Mouse (Mus musculus): ENCODE measurements around the gene Nme8. TPM values are rescaled to one million over a fixed set of nuclear protein-coding genes. Genes with fewer than 3 reads are reported as not detected.
A peak's percentile ranks its signal among the peaks of the same experiment; 100 is the strongest.

Gene Nme8
- not detected in 2 replicates for polyA plus RNA-seq (2012; rRNA removed)
- polyA plus RNA-seq (2014; fragmentation: Nextera tagmentation; extraction: Ambion mirVana), result not detected in 2 replicates

GRCm38 (mm10) chr13:19697790-19698189 lies at the start of gene Nme8:
Gene Nme8, minus strand, starts transcription at chr13:19697794.
- H3K4me2 ChIP-seq (replicated peaks; ENCODE audit: low read depth, low read length, severe bottlenecking), result peak within 1 kb of the TSS; percentile 13; the same call in 1 of the 2 replicates

DNA sequence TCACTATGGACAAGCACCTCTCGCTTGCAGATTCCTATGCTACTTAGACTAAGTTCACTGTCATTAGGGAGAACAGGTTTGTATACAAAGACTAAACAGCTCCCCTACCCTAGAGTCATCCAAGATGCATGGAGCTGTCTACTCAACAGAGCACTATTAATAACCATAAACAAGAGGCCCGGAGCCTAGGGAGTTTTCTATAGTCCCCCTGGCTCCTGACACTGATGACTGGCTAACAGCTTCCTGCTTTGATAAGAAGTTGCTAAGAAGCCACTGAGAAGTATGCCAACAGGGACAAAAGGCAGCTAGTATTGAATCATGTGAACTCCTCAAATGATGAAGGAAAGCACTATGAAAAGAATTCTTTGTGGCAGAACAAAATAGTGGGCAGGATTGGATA lies 48.1 kb upstream of the Nme8 start:
- H3K27ac ChIP-seq (replicated peaks; ENCODE audit: low read depth, low read length), result no peak overlapping the region
- ATAC-seq (ENCODE audit: low FRiP score, low read depth) (no peak), DNase-seq (ENCODE audit: low spot score) (no peak)
- H3K9me3 ChIP-seq (ENCODE audit: control insufficient read depth, low read length), result no peaks in the 10 kb centered on the region
- no peaks in the 10 kb centered on the region for H3K36me3 ChIP-seq (ENCODE audit: control insufficient read depth, insufficient read depth, low read length)
- H3K4me2 ChIP-seq (replicated peaks; ENCODE audit: low read depth, low read length, severe bottlenecking), result no peak overlapping the region
- no peaks in the 10 kb centered on the region for H3K27me3 ChIP-seq (ENCODE audit: control insufficient read depth, insufficient read depth, low read length)
- WGBS, result 75% methylated on average over 2 of the region's 2 CpGs
- H3K4me1 ChIP-seq (ENCODE audit: control insufficient read depth, insufficient read depth, low read length), result no peaks in the 10 kb centered on the region
- H3K4me3 ChIP-seq (replicated peaks; ENCODE audit: low read length), result no peak overlapping the region
- no peak overlapping the region for H3K9ac ChIP-seq (ENCODE audit: low read depth, low read length, severe bottlenecking)
- no peak for TF ChIP-seq POLR2A (IDR thresholded peaks at IDR 0.05; ENCODE audit: borderline replicate concordance, extremely low read depth, insufficient read depth, insufficient read length)

More at GRCm38 (mm10) chr13:19697790-19698189, at the start of gene Nme8:
- H3K27ac ChIP-seq (replicated peaks; ENCODE audit: low read depth, low read length), result no peak within 1 kb of the TSS
- peaks cover 4% of the 10 kb centered on the region; the same call in 1 of the 2 replicates for H3K27me3 ChIP-seq (ENCODE audit: control insufficient read depth, insufficient read depth, low read length)
- no peaks in the 10 kb centered on the region for H3K4me1 ChIP-seq (ENCODE audit: control insufficient read depth, insufficient read depth, low read length)
- no peaks in the 10 kb centered on the region for H3K36me3 ChIP-seq (ENCODE audit: control insufficient read depth, insufficient read depth, low read length)
- H3K4me3 ChIP-seq (replicated peaks; ENCODE audit: low read length), result no peak within 1 kb of the TSS
- ATAC-seq (ENCODE audit: low FRiP score, low read depth), result no peak
- 17% methylated on average over 7 of the region's 7 CpGs for WGBS
- TF ChIP-seq POLR2A (IDR thresholded peaks at IDR 0.05; ENCODE audit: borderline replicate concordance, extremely low read depth, insufficient read depth, insufficient read length), result no peak
- DNase-seq (ENCODE audit: low spot score), result no peak
- H3K9me3 ChIP-seq (ENCODE audit: control insufficient read depth, low read length), result no peaks in the 10 kb centered on the region
- H3K9ac ChIP-seq (ENCODE audit: low read depth, low read length, severe bottlenecking), result no peak within 1 kb of the TSS

DNA sequence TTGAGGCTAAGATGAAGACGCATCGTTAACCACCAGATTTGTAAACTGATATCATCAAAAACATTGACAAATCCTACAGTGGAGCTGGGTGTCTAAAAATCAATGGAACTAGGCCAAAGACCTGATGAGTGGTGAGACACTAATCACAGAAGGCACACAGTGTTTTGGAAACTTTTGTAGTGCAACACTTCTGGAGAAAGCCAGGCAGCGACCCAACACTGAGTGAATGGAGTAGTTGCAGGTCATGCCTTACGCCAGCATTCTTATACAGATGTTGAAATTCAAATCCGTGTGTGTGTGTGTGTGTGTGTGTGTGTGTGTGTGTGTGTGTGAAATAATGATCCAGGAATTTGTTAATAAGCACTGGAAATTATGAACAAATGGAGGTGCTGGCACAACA lies 46.9 kb upstream of the Nme8 start:
- Histone ChIP-seq H3K4me3 (replicated peaks; ENCODE audit: low read length) (no peak overlapping the region), H3K9ac (ENCODE audit: low read depth, low read length, severe bottlenecking) (no peak overlapping the region), H3K4me2 (replicated peaks; ENCODE audit: low read depth, low read length, severe bottlenecking) (no peak overlapping the region), H3K36me3 (ENCODE audit: control insufficient read depth, insufficient read depth, low read length) (no peaks in the 10 kb centered on the region), H3K9me3 (ENCODE audit: control insufficient read depth, low read length) (no peaks in the 10 kb centered on the region), H3K4me1 (ENCODE audit: control insufficient read depth, insufficient read depth, low read length) (no peaks in the 10 kb centered on the region), H3K27ac (replicated peaks; ENCODE audit: low read depth, low read length) (no peak overlapping the region), H3K27me3 (ENCODE audit: control insufficient read depth, insufficient read depth, low read length) (no peaks in the 10 kb centered on the region)
- DNase-seq (ENCODE audit: low spot score) (no peak), ATAC-seq (ENCODE audit: low FRiP score, low read depth) (no peak)
- WGBS, result 87% methylated on average over 5 of the region's 5 CpGs
- TF ChIP-seq POLR2A (IDR thresholded peaks at IDR 0.05; ENCODE audit: borderline replicate concordance, extremely low read depth, insufficient read depth, insufficient read length), result no peak

- Histone ChIP-seq H3K9ac (ENCODE audit: low read depth, low read length, severe bottlenecking) (no peak overlapping the region), H3K4me3 (replicated peaks; ENCODE audit: low read length) (no peak overlapping the region), H3K36me3 (ENCODE audit: control insufficient read depth, insufficient read depth, low read length) (no peaks in the 10 kb centered on the region), H3K4me2 (replicated peaks; ENCODE audit: low read depth, low read length, severe bottlenecking) (no peak overlapping the region), H3K9me3 (ENCODE audit: control insufficient read depth, low read length) (no peaks in the 10 kb centered on the region), H3K27ac (replicated peaks; ENCODE audit: low read depth, low read length) (no peak overlapping the region), H3K27me3 (ENCODE audit: control insufficient read depth, insufficient read depth, low read length) (no peaks in the 10 kb centered on the region), H3K4me1 (ENCODE audit: control insufficient read depth, insufficient read depth, low read length) (no peaks in the 10 kb centered on the region)
- TF ChIP-seq POLR2A (IDR thresholded peaks at IDR 0.05; ENCODE audit: borderline replicate concordance, extremely low read depth, insufficient read depth, insufficient read length), result no peak
- DNase-seq (ENCODE audit: low spot score) (no peak), ATAC-seq (ENCODE audit: low FRiP score, low read depth) (no peak)
- WGBS, result 86% methylated on average over 5 of the region's 5 CpGs
Observed at GRCm38 (mm10) chr13:19734597-19734996, 37.0 kb upstream of the Nme8 start.

DNA sequence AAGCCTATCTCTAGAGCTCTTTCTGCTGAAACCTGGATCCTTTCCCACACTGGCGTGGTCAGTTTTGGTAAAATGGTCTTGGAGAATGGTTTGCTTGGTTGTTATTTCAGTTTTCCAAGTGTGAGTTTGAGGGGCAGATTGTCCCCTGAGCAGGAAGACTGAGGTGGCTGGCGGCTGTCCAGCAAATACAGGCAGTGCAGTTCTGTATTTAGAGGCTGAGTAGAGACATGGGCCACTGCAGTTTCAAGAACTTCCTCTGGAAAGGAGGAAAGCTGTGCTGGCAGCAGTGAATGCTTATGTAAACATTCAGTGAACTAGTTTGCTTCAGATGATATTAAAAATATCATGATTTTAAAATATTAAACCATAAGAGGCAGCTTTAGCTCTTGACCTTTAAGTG lies 33.2 kb upstream of the Nme8 start:
- no peak overlapping the region for H3K9ac ChIP-seq (ENCODE audit: low read depth, low read length, severe bottlenecking)
- no peaks in the 10 kb centered on the region for H3K9me3 ChIP-seq (ENCODE audit: control insufficient read depth, low read length)
- H3K4me2 ChIP-seq (replicated peaks; ENCODE audit: low read depth, low read length, severe bottlenecking), result no peak overlapping the region
- H3K27me3 ChIP-seq (ENCODE audit: control insufficient read depth, insufficient read depth, low read length), result no peaks in the 10 kb centered on the region
- no peak for DNase-seq (ENCODE audit: low spot score)
- no peak overlapping the region for H3K27ac ChIP-seq (replicated peaks; ENCODE audit: low read depth, low read length)
- no peaks in the 10 kb centered on the region for H3K4me1 ChIP-seq (ENCODE audit: control insufficient read depth, insufficient read depth, low read length)
- TF ChIP-seq POLR2A (IDR thresholded peaks at IDR 0.05; ENCODE audit: borderline replicate concordance, extremely low read depth, insufficient read depth, insufficient read length), result no peak
- WGBS, result 71% methylated on average over 2 of the region's 2 CpGs
- H3K4me3 ChIP-seq (replicated peaks; ENCODE audit: low read length), result no peak overlapping the region
- H3K36me3 ChIP-seq (ENCODE audit: control insufficient read depth, insufficient read depth, low read length), result no peaks in the 10 kb centered on the region
- ATAC-seq (ENCODE audit: low FRiP score, low read depth), result no peak

- Histone ChIP-seq H3K4me3 (replicated peaks; ENCODE audit: low read length) (no peak overlapping the region), H3K4me1 (ENCODE audit: control insufficient read depth, insufficient read depth, low read length) (no peaks in the 10 kb centered on the region), H3K9ac (ENCODE audit: low read depth, low read length, severe bottlenecking) (no peak overlapping the region), H3K4me2 (replicated peaks; ENCODE audit: low read depth, low read length, severe bottlenecking) (no peak overlapping the region), H3K36me3 (ENCODE audit: control insufficient read depth, insufficient read depth, low read length) (no peaks in the 10 kb centered on the region), H3K27me3 (ENCODE audit: control insufficient read depth, insufficient read depth, low read length) (no peaks in the 10 kb centered on the region), H3K27ac (replicated peaks; ENCODE audit: low read depth, low read length) (no peak overlapping the region), H3K9me3 (ENCODE audit: control insufficient read depth, low read length) (no peaks in the 10 kb centered on the region)
- ATAC-seq (ENCODE audit: low FRiP score, low read depth), result no peak
- no peak for TF ChIP-seq POLR2A (IDR thresholded peaks at IDR 0.05; ENCODE audit: borderline replicate concordance, extremely low read depth, insufficient read depth, insufficient read length)
- 54% methylated on average over 5 of the region's 5 CpGs for WGBS
- peak; percentile 43 for DNase-seq (ENCODE audit: low spot score)
Observed at GRCm38 (mm10) chr13:19718954-19719353, 21.4 kb upstream of the Nme8 start.

Measured in limb, embryonic 14.5 days (tissue).